Mouse (Mus musculus): ENCODE measurements around the gene Hoxa6. TPM values are rescaled to one million over a fixed set of nuclear protein-coding genes. Genes with fewer than 3 reads are reported as not detected.

Hoxa6 gene
- total and polyA plus RNA-seq, 3 experiments, result 0.58 to 2.2 (median 2.1) TPM

GRCm38 (mm10) chr6:52241001-52241621, 32.6 kb upstream of the Hoxa6 start:
- H3K4me2 ChIP-seq (ENCODE audit: insufficient read depth, low read depth, poor library complexity, severe bottlenecking), result no peak overlapping the region
- H3K9me3 ChIP-seq (replicated peaks; ENCODE audit: low read length), result peaks cover 5% of the 10 kb centered on the region
- H3K79me2 ChIP-seq (replicated peaks; ENCODE audit: control insufficient read depth, extremely low read depth, insufficient read depth, poor library complexity, severe bottlenecking), result no peaks in the 10 kb centered on the region
- no peak overlapping the region for H3K9ac ChIP-seq (ENCODE audit: insufficient read depth, low read depth)
- TF ChIP-seq JUND (conservative IDR thresholded peaks at IDR 0.05; ENCODE audit: low read depth, low read length), result no peak
- no peak for TF ChIP-seq BHLHE40 (IDR thresholded peaks at IDR 0.05; ENCODE audit: low read depth, low read length)
- TF ChIP-seq MAFK (IDR thresholded peaks at IDR 0.05; ENCODE audit: insufficient replicate concordance, low read length), result no peak
- no peak for TF ChIP-seq CHD1 (IDR thresholded peaks at IDR 0.05; ENCODE audit: low read depth, low read length)
- H3K4me1 ChIP-seq (ENCODE audit: control insufficient read depth in 1 of 2, insufficient read depth in 2 of 2), result peaks cover 0 to 12% of the 10 kb centered on the region in 2 experiments; a peak in 2 of 4 replicates
- H3K4me3 ChIP-seq (replicated peaks in 1 of 3; ENCODE audit: low read depth in 2 of 3, low read length in 2 of 3, poor library complexity in 1 of 3), result no peak overlapping the region
- no peaks in the 10 kb centered on the region for H3K27me3 ChIP-seq (replicated peaks)
- H3K36me3 ChIP-seq (replicated peaks in 1 of 2; ENCODE audit: control insufficient read depth in 1 of 2, insufficient read depth in 1 of 2, low read length in 1 of 2), result peaks cover 0 to 7% of the 10 kb centered on the region in 2 experiments
- H3K27ac ChIP-seq (ENCODE audit: insufficient read depth, low read depth), result no peak overlapping the region
- dilution Hi-C loops (cut with MboI; ENCODE audit: extremely low pct_ligation_motif_present, extremely low pct_unique_long_range_greater_than_20kb, low sequenced_read_pairs), result no loop called here
- in situ Hi-C loops (cut with MboI; ENCODE audit: low pct_ligation_motif_present, low pct_unique_long_range_greater_than_20kb, low sequenced_read_pairs), result no loop called here
- no peak for DNase-seq (ENCODE audit: extremely low read depth)

- no peaks in the 10 kb centered on the region for H3K79me2 ChIP-seq (replicated peaks; ENCODE audit: control insufficient read depth, extremely low read depth, insufficient read depth, poor library complexity, severe bottlenecking)
- H3K27me3 ChIP-seq (replicated peaks), result no peaks in the 10 kb centered on the region
- dilution Hi-C loops (cut with MboI; ENCODE audit: extremely low pct_ligation_motif_present, extremely low pct_unique_long_range_greater_than_20kb, low sequenced_read_pairs), result no loop called here
- H3K9me3 ChIP-seq (replicated peaks; ENCODE audit: low read length), result peaks cover 9% of the 10 kb centered on the region
- peak within 1 kb of the TSS; percentile 60 to 72 (median 68) for H3K4me3 ChIP-seq (replicated peaks in 1 of 3; ENCODE audit: low read depth in 2 of 3, low read length in 2 of 3, poor library complexity in 1 of 3)
- peak within 1 kb of the TSS; percentile 77 for H3K9ac ChIP-seq (ENCODE audit: insufficient read depth, low read depth)
- H3K27ac ChIP-seq (ENCODE audit: insufficient read depth, low read depth), result no peak within 1 kb of the TSS
- DNase-seq (ENCODE audit: extremely low read depth), result peak; percentile 87
- H3K4me2 ChIP-seq (ENCODE audit: insufficient read depth, low read depth, poor library complexity, severe bottlenecking), result peak within 1 kb of the TSS; percentile 91
- peaks cover 0 to 12% of the 10 kb centered on the region in 2 experiments for H3K36me3 ChIP-seq (replicated peaks in 1 of 2; ENCODE audit: control insufficient read depth in 1 of 2, insufficient read depth in 1 of 2, low read length in 1 of 2)
- in situ Hi-C loops (cut with MboI; ENCODE audit: low pct_ligation_motif_present, low pct_unique_long_range_greater_than_20kb, low sequenced_read_pairs), result no loop called here
- no peak for TF ChIP-seq ETS1 (conservative IDR thresholded peaks at IDR 0.05; ENCODE audit: low read depth, low read length)
- peak; percentile 20 to 85; a peak in 2 of 4 replicates for TF ChIP-seq CTCF (conservative IDR thresholded peaks at IDR 0.05 in 1 of 2, IDR thresholded peaks at IDR 0.05 in 1 of 2; ENCODE audit: low read depth in 2 of 2, low read length in 2 of 2)
- 0 out of 2 replicates have a peak, but pooled peaks have one; percentile 33 for TF ChIP-seq CHD1 (IDR thresholded peaks at IDR 0.05; ENCODE audit: low read depth, low read length)
- TF ChIP-seq TBP (conservative IDR thresholded peaks at IDR 0.05; ENCODE audit: low read depth, low read length), result 0 out of 2 replicates have a peak, but pooled peaks have one; percentile 5
- peak; percentile 57; the same call in 1 of the 2 replicates for TF ChIP-seq TCF12 (IDR thresholded peaks at IDR 0.05; ENCODE audit: low read depth, low read length)
- no peak for TF ChIP-seq SIN3A (IDR thresholded peaks at IDR 0.05; ENCODE audit: low read length)
- TF ChIP-seq ZKSCAN1 (IDR thresholded peaks at IDR 0.05; ENCODE audit: borderline replicate concordance, low read depth, low read length), result no peak
- 0 out of 2 replicates have a peak, but pooled peaks have one; percentile 35 for TF ChIP-seq MEF2A (IDR thresholded peaks at IDR 0.05; ENCODE audit: borderline replicate concordance, low read depth, low read length)
- peak; percentile 55; the same call in 1 of the 2 replicates for TF ChIP-seq POLR2A (IDR thresholded peaks at IDR 0.05; ENCODE audit: low read depth, low read length)
- no peak for TF ChIP-seq EP300 (IDR thresholded peaks at IDR 0.05; ENCODE audit: low read length)
- peak; percentile 39 for TF ChIP-seq RAD21 (IDR thresholded peaks at IDR 0.05; ENCODE audit: low read depth, low read length)
- peak; percentile 27; the same call in 1 of the 2 replicates for TF ChIP-seq NRF1 (IDR thresholded peaks at IDR 0.05; ENCODE audit: low read depth, low read length)
- no peak for TF ChIP-seq MAFK (IDR thresholded peaks at IDR 0.05; ENCODE audit: insufficient replicate concordance, low read length)
- no peak for TF ChIP-seq JUND (conservative IDR thresholded peaks at IDR 0.05; ENCODE audit: low read depth, low read length)
- peak; percentile 43; the same call in 1 of the 2 replicates for TF ChIP-seq MAX (IDR thresholded peaks at IDR 0.05; ENCODE audit: low read length)
- 0 out of 2 replicates have a peak, but pooled peaks have one; percentile 30 for TF ChIP-seq MYC (IDR thresholded peaks at IDR 0.05; ENCODE audit: low read depth, low read length)
- TF ChIP-seq BHLHE40 (IDR thresholded peaks at IDR 0.05; ENCODE audit: low read depth, low read length), result peak; percentile 21; the same call in 1 of the 2 replicates
- TF ChIP-seq HCFC1 (IDR thresholded peaks at IDR 0.05; ENCODE audit: low read depth, low read length), result 0 out of 2 replicates have a peak, but pooled peaks have one; percentile 26
- TF ChIP-seq UBTF (IDR thresholded peaks at IDR 0.05; ENCODE audit: low read depth, low read length), result peak; percentile 84; the same call in 1 of the 2 replicates
- TF ChIP-seq E2F4 (IDR thresholded peaks at IDR 0.05; ENCODE audit: insufficient replicate concordance, low read depth, low read length), result no peak
- peak; percentile 65 for TF ChIP-seq SMC3 (IDR thresholded peaks at IDR 0.05; ENCODE audit: low read depth, low read length)
- 0 out of 2 replicates have a peak, but pooled peaks have one; percentile 2 for TF ChIP-seq JUN (IDR thresholded peaks at IDR 0.05; ENCODE audit: insufficient read depth, low read depth, low read length)
- TF ChIP-seq NELFE (IDR thresholded peaks at IDR 0.05; ENCODE audit: low read depth, low read length), result peak; percentile 64
- peak; percentile 45; the same call in 1 of the 2 replicates for TF ChIP-seq IRF4 (IDR thresholded peaks at IDR 0.05; ENCODE audit: low read depth, low read length)
- 0 out of 2 replicates have a peak, but pooled peaks have one; percentile 4 for TF ChIP-seq ZC3H11A (IDR thresholded peaks at IDR 0.05; ENCODE audit: low read depth, low read length)
- TF ChIP-seq ELF1 (IDR thresholded peaks at IDR 0.05; ENCODE audit: low read depth, low read length), result peak; percentile 71
- H3K4me1 ChIP-seq (ENCODE audit: control insufficient read depth in 1 of 2, insufficient read depth in 2 of 2), result peaks cover 0 to 12% of the 10 kb centered on the region in 2 experiments; a peak in 2 of 4 replicates
Measured at GRCm38 (mm10) chr6:52240389-52241000, 32.0 kb upstream of the Hoxa6 start, which contains the start of gene Hoxa10. TSS of gene Hoxa10 (minus strand) at chr6:52240854.

Data from CH12.LX (cell line).